Mouse (Mus musculus): Measurements from ENCODE around the gene Rfx3.

The Rfx3 gene

GRCm38 (mm10) chr19:28010471-28011395, at the start of gene Rfx3:
Rfx3 (minus strand) TSS chr19:28011166.
- peak; percentile 77 for DNase-seq

GRCm38 (mm10) chr19:28052058-28052457, 41.1 kb upstream of the Rfx3 start:
- DNase-seq = no peak

- DNase-seq = no peak
Observed at GRCm38 (mm10) chr19:28051571-28051970, 40.6 kb upstream of the Rfx3 start.

- no peak for DNase-seq
Observed at GRCm38 (mm10) chr19:28049280-28049679, 38.3 kb upstream of the Rfx3 start.

- DNase-seq = no peak
Observed at GRCm38 (mm10) chr19:28046806-28047205, 35.8 kb upstream of the Rfx3 start.

- DNase-seq = no peak
Observed at GRCm38 (mm10) chr19:28044950-28045349, 34.0 kb upstream of the Rfx3 start.

- DNase-seq = peak; percentile 62
Observed at GRCm38 (mm10) chr19:28011718-28012499, 943 bp upstream of the Rfx3 start.

- peak; percentile 95 for DNase-seq
Observed at GRCm38 (mm10) chr19:28011396-28011717, 391 bp upstream of the Rfx3 start.

- peak; percentile 50 for DNase-seq
Observed at GRCm38 (mm10) chr19:28009587-28010281, 1.2 kb downstream of the Rfx3 start.

- DNase-seq = no peak
Observed at GRCm38 (mm10) chr19:28004190-28004589, 6.8 kb downstream of the Rfx3 start.

GRCm38 (mm10) chr19:28003474-28003873, 7.5 kb downstream of the Rfx3 start:
- peak; percentile 6 for DNase-seq

GRCm38 (mm10) chr19:28002708-28003107, 8.3 kb downstream of the Rfx3 start:
- DNase-seq = no peak

GRCm38 (mm10) chr19:27992800-27993199, 18.2 kb downstream of the Rfx3 start:
- DNase-seq = no peak

GRCm38 (mm10) chr19:27988746-27989145, 22.2 kb downstream of the Rfx3 start:
- no peak for DNase-seq

GRCm38 (mm10) chr19:27967590-27967989, 43.4 kb downstream of the Rfx3 start:
- DNase-seq = no peak

- no peak for DNase-seq
Observed at GRCm38 (mm10) chr19:27961271-27961670, 49.7 kb downstream of the Rfx3 start.

- DNase-seq = no peak
Observed at GRCm38 (mm10) chr19:27935453-27935852, 75.5 kb downstream of the Rfx3 start.

- no peak for DNase-seq
Observed at GRCm38 (mm10) chr19:27931136-27931535, 79.8 kb downstream of the Rfx3 start.

- DNase-seq = no peak
Observed at GRCm38 (mm10) chr19:27926378-27926777, 84.6 kb downstream of the Rfx3 start.

- no peak for DNase-seq
Observed at GRCm38 (mm10) chr19:27919040-27919439, 91.9 kb downstream of the Rfx3 start.

GRCm38 (mm10) chr19:27916446-27916845, 94.5 kb downstream of the Rfx3 start:
- no peak for DNase-seq

- DNase-seq = peak; percentile 3
Observed at GRCm38 (mm10) chr19:27906976-27907375, 104.0 kb downstream of the Rfx3 start.

- DNase-seq = no peak
Observed at GRCm38 (mm10) chr19:27905976-27906375, 105.0 kb downstream of the Rfx3 start.

Data from lung, postnatal 36 days (tissue).